Mouse (Mus musculus) macrophage (primary cell): ENCODE measurements around the gene Tmem151b. TPM values are rescaled to one million over a fixed set of nuclear protein-coding genes. Genes with fewer than 3 reads are reported as not detected.

Experiments
- H3K27ac ChIP-seq: fragments of 350-480 bp; formaldehyde crosslinking; 2 replicates; pipeline ENCODE4 v1.9.0; 2021
- H3K36me3 ChIP-seq: fragments of 350-480 bp; formaldehyde crosslinking; 2 replicates; pipeline ENCODE4 v1.9.0; 2021; ENCODE audit errors: inconsistent target
- H3K4me3 ChIP-seq: fragments of 350-480 bp; formaldehyde crosslinking; 2 replicates; pipeline ENCODE4 v1.9.0; 2021; ENCODE audit errors: inconsistent target
- H3K79me2 ChIP-seq: fragments of 350-480 bp; formaldehyde crosslinking; 2 replicates; pipeline ENCODE4 v1.9.0; 2021; ENCODE audit errors: inconsistent target
- WGBS: methylation state at CpG from one replicate; pipeline ENCODE4 v1.1.7; 2026; ENCODE audit warnings: inconsistent platforms; ENCODE audit not compliant: missing documents; 5-methylcytosine and 5-hydroxymethylcytosine counted together
- polyA plus RNA-seq: library from polyadenylated mRNA; stranded (reverse); fragments of 250-400 nt; gene quantifications from 3 replicates; pipeline ENCODE4 v1.2.4, GENCODE M21; 2018; ENCODE audit warnings: inconsistent platforms

Tmem151b gene
- polyA plus RNA-seq, 1 experiment from 2014 or later, result 0.03 TPM

DNA sequence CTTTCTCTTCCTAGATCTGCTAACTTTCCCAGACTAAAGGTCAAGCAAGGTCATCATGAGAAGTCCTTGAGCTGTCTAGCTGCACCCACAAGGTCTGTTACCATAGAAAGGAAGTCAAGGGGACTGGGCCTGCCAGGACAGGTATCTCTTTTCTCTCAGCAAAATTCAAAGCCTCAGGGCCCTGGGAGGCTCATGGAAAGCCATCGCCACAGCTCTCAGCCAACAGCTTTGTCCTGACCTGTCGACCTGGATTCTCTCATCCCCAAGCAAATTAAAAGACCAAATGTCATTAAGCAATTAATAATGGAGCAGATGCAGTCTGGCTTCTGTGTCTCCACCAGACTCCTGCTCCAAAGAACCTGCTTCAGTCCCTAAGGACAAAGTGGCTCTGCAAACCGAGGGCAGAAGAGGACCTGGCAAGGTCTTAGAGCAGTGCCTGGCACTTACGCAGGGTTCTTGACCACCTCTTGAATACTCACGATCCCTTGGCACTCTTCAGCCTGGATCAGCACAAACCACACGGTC, 43.5 kb downstream of the Tmem151b start:
- H3K4me3 ChIP-seq, result no peak overlapping the region
- no peak overlapping the region for H3K27ac ChIP-seq
- 78% methylated on average over 6 of the region's 6 CpGs for WGBS
- no peaks in the 10 kb centered on the region for H3K79me2 ChIP-seq
- H3K36me3 ChIP-seq, result 0 out of 2 replicates have a peak, but pooled peaks cover 8% of the 10 kb centered on the region

GRCm38 (mm10) chr17:45503301-45503973, 46.0 kb downstream of the Tmem151b start:
- no peaks in the 10 kb centered on the region for H3K36me3 ChIP-seq
- H3K79me2 ChIP-seq, result no peaks in the 10 kb centered on the region
- H3K27ac ChIP-seq, result no peak overlapping the region
- no peak overlapping the region for H3K4me3 ChIP-seq
- WGBS, result 2% methylated on average over 5 of the region's 5 CpGs

DNA sequence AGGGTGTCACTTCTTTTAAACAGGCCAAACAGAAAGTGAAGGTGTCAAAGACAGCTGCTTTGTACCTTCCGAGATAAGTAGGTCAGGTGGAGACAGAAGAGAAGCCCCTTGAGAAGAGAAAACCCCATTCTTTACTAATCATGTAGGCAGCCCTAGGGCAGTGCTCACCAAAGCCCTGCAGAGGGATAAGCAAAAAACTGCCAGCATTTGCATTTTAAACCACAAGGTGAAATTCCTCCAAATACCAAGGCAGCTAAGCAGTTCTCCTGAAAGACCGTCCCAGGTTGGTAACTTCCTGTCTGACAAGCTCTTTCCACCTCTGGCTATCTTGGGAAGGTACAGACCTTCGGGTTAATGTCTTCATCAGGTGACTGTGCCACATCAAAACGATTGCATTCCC, 47.2 kb downstream of the Tmem151b start:
- WGBS, result 45% methylated on average over 4 of the region's 4 CpGs
- Histone ChIP-seq H3K79me2 (no peaks in the 10 kb centered on the region), H3K27ac (no peak overlapping the region)

DNA sequence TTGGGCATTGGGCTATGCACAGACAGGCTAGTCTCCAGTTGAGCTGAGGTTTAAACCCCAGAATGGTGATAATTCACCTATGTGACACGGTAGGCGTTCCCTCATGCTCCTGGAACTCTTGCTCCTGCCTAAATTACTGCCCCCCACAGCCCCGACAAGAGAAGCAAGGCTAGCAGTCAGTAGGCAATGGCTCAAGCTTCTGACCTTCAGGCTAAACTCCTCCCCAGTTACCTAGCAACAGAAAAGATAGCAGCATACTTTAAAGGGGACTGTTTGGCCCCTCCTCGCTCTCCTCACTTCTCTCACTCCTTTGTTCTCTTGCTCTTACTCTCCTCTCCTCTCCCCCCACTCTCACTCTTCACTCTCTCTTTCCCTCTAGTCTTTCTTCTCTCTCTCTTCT, 48.5 kb downstream of the Tmem151b start:
- H3K36me3 ChIP-seq, result no peaks in the 10 kb centered on the region
- no peak overlapping the region for H3K4me3 ChIP-seq
- no peak overlapping the region for H3K27ac ChIP-seq
- 90% methylated on average over 4 of the region's 4 CpGs for WGBS
- no peaks in the 10 kb centered on the region for H3K79me2 ChIP-seq

More for the DNA sequence above, 47.2 kb downstream of the Tmem151b start:
- Histone ChIP-seq H3K36me3 (no peaks in the 10 kb centered on the region), H3K4me3 (no peak overlapping the region)

DNA sequence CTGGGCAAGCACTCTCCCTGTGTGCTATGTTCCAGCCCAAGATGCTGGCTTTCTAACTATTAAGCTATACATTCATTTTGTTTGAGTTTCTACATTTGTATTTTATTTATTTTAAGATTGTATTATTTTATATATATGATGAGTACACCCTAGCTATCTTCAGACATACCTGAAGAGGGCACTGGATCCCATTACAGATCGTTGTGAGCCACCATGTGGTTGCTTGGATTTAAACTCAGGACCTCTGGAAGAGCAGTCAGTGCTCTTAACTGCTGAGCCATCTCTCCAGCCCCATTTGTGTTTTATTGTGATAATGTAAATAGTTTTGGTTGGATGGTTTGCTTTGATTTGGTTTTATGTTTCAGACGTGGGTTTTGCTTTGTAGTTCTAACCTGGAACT, 50.0 kb downstream of the Tmem151b start:
- Histone ChIP-seq H3K79me2 (no peaks in the 10 kb centered on the region), H3K4me3 (no peak overlapping the region), H3K36me3 (no peaks in the 10 kb centered on the region), H3K27ac (no peak overlapping the region)
- WGBS, result 70% methylated on average over 2 of the region's 2 CpGs

GRCm38 (mm10) chr17:45498397-45498796, 51.1 kb downstream of the Tmem151b start:
- Histone ChIP-seq H3K36me3 (no peaks in the 10 kb centered on the region), H3K79me2 (no peaks in the 10 kb centered on the region), H3K4me3 (no peak overlapping the region), H3K27ac (no peak overlapping the region)
- WGBS, result 91% methylated on average over 13 of the region's 13 CpGs

DNA sequence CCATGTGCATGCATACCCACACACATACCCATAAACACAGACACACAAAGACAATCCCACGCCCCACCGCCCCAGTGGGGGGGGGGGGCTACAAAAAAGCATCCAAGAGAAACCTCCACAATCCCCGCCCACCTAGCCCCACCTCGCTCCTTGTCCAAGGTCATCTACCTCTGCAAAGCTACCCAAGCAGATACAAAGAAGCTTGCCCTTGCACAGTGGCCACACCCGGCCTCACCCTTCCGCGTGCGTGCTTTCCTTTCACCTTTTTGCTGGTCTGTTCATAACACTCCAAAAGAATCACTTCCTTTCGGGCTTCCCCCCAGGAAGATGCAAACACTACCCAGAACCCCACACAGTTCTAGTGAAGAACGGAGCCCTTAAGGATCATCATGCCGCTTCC, 54.1 kb downstream of the Tmem151b start:
- Histone ChIP-seq H3K27ac (no peak overlapping the region), H3K79me2 (no peaks in the 10 kb centered on the region), H3K4me3 (no peak overlapping the region), H3K36me3 (no peaks in the 10 kb centered on the region)
- WGBS, result 82% methylated on average over 11 of the region's 11 CpGs

Other genes with a start within 250 kb of the Tmem151b start
- gene Cdc5l, start 115.9 kb downstream of the Tmem151b start, polyA plus RNA-seq, result 40.7 to 63.1 TPM (median 44.3 TPM) in 3 replicates
- gene Spats1, start 74.3 kb downstream of the Tmem151b start, polyA plus RNA-seq, result 0.12 TPM in 1 of 3 replicates, not detected in the others
- gene Aars2, start 42.8 kb downstream of the Tmem151b start, polyA plus RNA-seq, result 1.9 to 4.3 TPM (median 3.9 TPM) in 3 replicates
- not detected in 3 replicates for gene Tcte1, start 26.2 kb downstream of the Tmem151b start, polyA plus RNA-seq
- gene Nfkbie, start 6.0 kb upstream of the Tmem151b start, polyA plus RNA-seq, result 5.5 to 11.3 TPM (median 9.9 TPM) in 3 replicates
- gene Slc35b2, start 14.2 kb upstream of the Tmem151b start, polyA plus RNA-seq, result 41.2 to 72.8 TPM (median 58.2 TPM) in 3 replicates
- 519 to 1,022 TPM (median 909 TPM) in 3 replicates for gene Hsp90ab1, start 23.6 kb upstream of the Tmem151b start, polyA plus RNA-seq
- gene Slc29a1, start 49.9 kb upstream of the Tmem151b start, polyA plus RNA-seq, result 69.7 to 95.8 TPM (median 74.1 TPM) in 3 replicates
- gene Mymx, start 52.4 kb upstream of the Tmem151b start, polyA plus RNA-seq, result not detected in 3 replicates
- gene Capn11, start 109.6 kb upstream of the Tmem151b start, polyA plus RNA-seq, result 0.37 to 0.60 TPM in 2 of 3 replicates, not detected in the other
- gene Mrpl14, start 136.6 kb upstream of the Tmem151b start, polyA plus RNA-seq, result 20.1 to 56.1 TPM (median 46.2 TPM) in 3 replicates
- gene Tmem63b, start 137.2 kb upstream of the Tmem151b start, polyA plus RNA-seq, result 8.2 to 10.7 TPM (median 9.7 TPM) in 3 replicates
- not detected in 3 replicates for gene 1600014C23Rik, start 184.2 kb upstream of the Tmem151b start, polyA plus RNA-seq